Mouse (Mus musculus) MEL (cell line): Measurements from ENCODE around the gene Slc25a21. TPM values are rescaled to one million over a fixed set of nuclear protein-coding genes. Genes with fewer than 3 reads are reported as not detected.

Experiments used
- DNase-seq: peaks from one replicate; pipeline ENCODE4 v3.0.0; 2011; ENCODE audit warnings: low read depth, low spot score
- H3K27ac ChIP-seq: 2 replicates; pipeline ENCODE4 v1.5.1; 2012; ENCODE audit warnings: low read depth, mild to moderate bottlenecking, control low read depth, low read length, moderate library complexity; ENCODE audit not compliant: control insufficient read depth
- H3K27me3 ChIP-seq, 2 experiments: fragments of 150-350 bp in 1 of 2; sonication (generic) in 1 of 2; 2 replicates each; pipeline ENCODE4 v1.6.1; 2012; ENCODE audit warnings: low read length in 2 of 2, mild to moderate bottlenecking in 2 of 2, improper control_type of control experiment in 1 of 2, moderate library complexity in 1 of 2; ENCODE audit not compliant: insufficient read depth in 2 of 2, control insufficient read depth in 1 of 2
- H3K36me3 ChIP-seq, 2 experiments: 2 replicates each; pipeline ENCODE4 v1.6.1; 2012 to 2014; ENCODE audit warnings: low read length in 2 of 2, improper control_type of control experiment in 1 of 2, inconsistent platforms in 1 of 2, mild to moderate bottlenecking in 1 of 2; ENCODE audit not compliant: insufficient read depth in 2 of 2, control insufficient read depth in 1 of 2
- H3K4me1 ChIP-seq, 2 experiments: fragments of 150-350 bp in 1 of 2; sonication (generic) in 1 of 2; 2 replicates each; pipeline ENCODE4 v1.6.1; 2012; ENCODE audit warnings: low read length in 2 of 2, improper control_type of control experiment in 1 of 2, mild to moderate bottlenecking in 1 of 2; ENCODE audit not compliant: insufficient read depth in 2 of 2, control insufficient read depth in 1 of 2
- H3K4me3 ChIP-seq, 2 experiments: fragments of 150-350 bp in 1 of 2; sonication (generic) in 1 of 2; 2 replicates each; pipeline ENCODE4 v1.5.1; 2012; ENCODE audit warnings: low read depth in 2 of 2, low read length in 2 of 2, mild to moderate bottlenecking in 2 of 2, moderate library complexity in 2 of 2, control low read depth in 1 of 2, improper control_type of control experiment in 1 of 2; ENCODE audit not compliant: control insufficient read depth in 1 of 2, insufficient read depth in 1 of 2
- H3K79me2 ChIP-seq: 2 replicates; pipeline ENCODE4 v1.6.1; 2012; ENCODE audit warnings: mild to moderate bottlenecking, low read length, moderate library complexity; ENCODE audit not compliant: control insufficient read depth, poor library complexity, insufficient read depth
- H3K9ac ChIP-seq: 2 replicates; pipeline ENCODE4 v1.6.1; 2012; ENCODE audit warnings: low read depth, mild to moderate bottlenecking, control low read depth, low read length, moderate library complexity; ENCODE audit not compliant: control insufficient read depth, poor library complexity, severe bottlenecking
- H3K9me3 ChIP-seq: fragments of 150-350 bp; sonication (generic); replicated peaks from 2 replicates; pipeline ENCODE4 v1.6.1; 2012; ENCODE audit warnings: mild to moderate bottlenecking, low read length, improper control_type of control experiment, moderate library complexity; ENCODE audit not compliant: insufficient read depth
- BHLHE40 ChIP-seq: IDR thresholded peaks from 2 replicates; pipeline ENCODE4 v1.6.1; 2012; ENCODE audit warnings: low read depth, mild to moderate bottlenecking, inconsistent platforms, low read length, improper control_type of control experiment, borderline replicate concordance
- CHD2 ChIP-seq: IDR thresholded peaks from 2 replicates; pipeline ENCODE4 v1.6.1; 2011; ENCODE audit warnings: low read length, improper control_type of control experiment
- ETS1 ChIP-seq: IDR thresholded peaks from 2 replicates; pipeline ENCODE4 v1.6.1; 2012; ENCODE audit warnings: low read depth, mild to moderate bottlenecking, inconsistent platforms, low read length, improper control_type of control experiment, moderate library complexity
- MAX ChIP-seq: IDR thresholded peaks from 2 replicates; pipeline ENCODE4 v1.6.1; 2011; ENCODE audit warnings: low read length, improper control_type of control experiment
- MAZ ChIP-seq: IDR thresholded peaks from 2 replicates; pipeline ENCODE4 v1.6.1; 2012; ENCODE audit warnings: low read depth, mild to moderate bottlenecking, inconsistent platforms, low read length, improper control_type of control experiment
- MXI1 ChIP-seq: IDR thresholded peaks from 2 replicates; pipeline ENCODE4 v1.6.1; 2011; ENCODE audit warnings: mild to moderate bottlenecking, low read depth, low read length, improper control_type of control experiment
- MYC ChIP-seq: IDR thresholded peaks from 2 replicates; pipeline ENCODE4 v1.6.1; 2011; ENCODE audit warnings: low read depth, mild to moderate bottlenecking, low read length, improper control_type of control experiment, moderate library complexity
- NRF1 ChIP-seq: IDR thresholded peaks from 2 replicates; pipeline ENCODE4 v1.6.1; 2014; ENCODE audit warnings: low read depth, mild to moderate bottlenecking, inconsistent platforms, low read length, improper control_type of control experiment, moderate library complexity; ENCODE audit not compliant: poor library complexity, insufficient read depth, severe bottlenecking
- POLR2A ChIP-seq, 2 experiments: IDR thresholded peaks; 2 replicates each; pipeline ENCODE4 v1.6.1; 2011 to 2012; ENCODE audit warnings: low read length in 2 of 2, mild to moderate bottlenecking in 2 of 2, control low read depth in 1 of 2, improper control_type of control experiment in 1 of 2, low read depth in 1 of 2, moderate library complexity in 1 of 2; ENCODE audit not compliant: control insufficient read depth in 1 of 2, insufficient read depth in 1 of 2, poor library complexity in 1 of 2
- POLR2AphosphoS2 ChIP-seq: IDR thresholded peaks from 2 replicates; pipeline ENCODE4 v1.6.1; 2011; ENCODE audit warnings: low read length, improper control_type of control experiment
- POLR2AphosphoS5 ChIP-seq: IDR thresholded peaks from 2 replicates; pipeline ENCODE4 v1.6.1; 2012; ENCODE audit warnings: low read depth, borderline replicate concordance, mild to moderate bottlenecking, inconsistent platforms, low read length, moderate library complexity, mixed read lengths
- RAD21 ChIP-seq: IDR thresholded peaks from 2 replicates; pipeline ENCODE4 v1.6.1; 2011; ENCODE audit warnings: mild to moderate bottlenecking, low read depth, low read length, improper control_type of control experiment
- SIN3A ChIP-seq: IDR thresholded peaks from 2 replicates; pipeline ENCODE4 v1.6.1; 2012; ENCODE audit warnings: low read length, improper control_type of control experiment, inconsistent platforms
- SMC3 ChIP-seq: IDR thresholded peaks from 2 replicates; pipeline ENCODE4 v1.6.1; 2011; ENCODE audit warnings: low read depth, low read length, improper control_type of control experiment
- TAL1 ChIP-seq: IDR thresholded peaks from 2 replicates; pipeline ENCODE4 v1.6.1; 2012; ENCODE audit warnings: mild to moderate bottlenecking, inconsistent platforms, low read length, moderate library complexity, mixed read lengths
- TCF12 ChIP-seq: IDR thresholded peaks from 2 replicates; pipeline ENCODE4 v1.6.1; 2014; ENCODE audit warnings: low read depth, mild to moderate bottlenecking, inconsistent platforms, low read length, improper control_type of control experiment, moderate library complexity
- USF1 ChIP-seq: IDR thresholded peaks from 2 replicates; pipeline ENCODE4 v1.6.1; 2014; ENCODE audit warnings: low read depth, mild to moderate bottlenecking, inconsistent platforms, low read length, improper control_type of control experiment, moderate library complexity
- USF2 ChIP-seq, 2 experiments: IDR thresholded peaks; 2 replicates each; pipeline ENCODE4 v1.6.1; 2011 to 2012; ENCODE audit warnings: improper control_type of control experiment in 2 of 2, low read length in 2 of 2, borderline replicate concordance in 1 of 2, inconsistent platforms in 1 of 2, low read depth in 1 of 2, mild to moderate bottlenecking in 1 of 2; ENCODE audit not compliant: insufficient read depth in 1 of 2
- ZC3H11A ChIP-seq: IDR thresholded peaks from 2 replicates; pipeline ENCODE4 v1.6.1; 2012; ENCODE audit warnings: low read depth, mild to moderate bottlenecking, inconsistent platforms, low read length, improper control_type of control experiment
- ZNF384 ChIP-seq: IDR thresholded peaks from 2 replicates; pipeline ENCODE4 v1.6.1; 2012; ENCODE audit warnings: low read depth, mild to moderate bottlenecking, inconsistent platforms, low read length, improper control_type of control experiment
- polyA plus RNA-seq, 2 experiments: library from polyadenylated mRNA; stranded (reverse) in 1 of 2; unstranded in 1 of 2; fragments of >175 nt in 1 of 2; fragments of >200 nt in 1 of 2; gene quantifications; 2 replicates each; pipeline versions ENCODE4 v1.2.1 to v1.2.4; 2012; ENCODE audit warnings: low replicate concordance in 2 of 2, low read depth in 1 of 2; ENCODE audit not compliant: insufficient read length in 2 of 2, insufficient read depth in 1 of 2, missing spikeins in 1 of 2
- total RNA-seq: library from RNA; depleted of rRNA; stranded (reverse); fragments of 300-350 nt; gene quantifications from 2 replicates; pipeline ENCODE4 v1.2.3, GENCODE M21; 2012

The Slc25a21 gene
- total and polyA plus RNA-seq, 3 experiments = 14.7 to 18.3 TPM; not detected in 1

DNA sequence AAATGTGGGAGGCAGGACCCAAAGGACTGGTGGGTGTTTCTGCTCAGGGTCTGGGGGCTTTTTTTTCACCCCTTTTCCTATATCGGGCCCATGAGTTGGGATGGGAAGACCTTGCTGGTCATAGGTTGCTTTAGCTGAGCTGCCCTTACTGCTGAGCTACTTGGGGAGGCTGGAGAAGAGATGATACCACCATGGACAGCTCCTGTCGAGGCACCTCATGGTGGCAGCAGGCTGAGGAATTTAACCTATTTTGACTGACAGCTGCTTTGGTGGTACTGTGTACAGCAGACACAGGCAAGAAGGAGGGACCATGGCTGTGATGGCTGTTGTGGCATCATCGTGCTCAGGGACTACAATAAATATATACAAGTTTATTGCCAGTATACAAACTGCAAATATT is 256.4 kb downstream of the Slc25a21 start:
- H3K27ac ChIP-seq = no peak overlapping the region
- H3K36me3 ChIP-seq = peaks cover 0 to 2% of the 10 kb centered on the region in 2 experiments; a peak in 1 of 4 replicates
- 0 out of 2 replicates have a peak, but pooled peaks have one; percentile 22 for TF ChIP-seq SIN3A
- peak; percentile 38; the same call in 1 of the 2 replicates for TF ChIP-seq MXI1
- TF ChIP-seq POLR2A (IDR thresholded peaks at IDR 0.05; ENCODE audit: control insufficient read depth in 1 of 2, insufficient read depth in 1 of 2, low read depth in 1 of 2, low read length in 2 of 2, poor library complexity in 1 of 2) = no peak
- no peak for TF ChIP-seq ETS1
- TF ChIP-seq, all 39 proteins: peak for 2
- Histone ChIP-seq H3K27me3 (no peaks in the 10 kb centered on the region), H3K79me2 (no peaks in the 10 kb centered on the region), H3K4me1 (no peaks in the 10 kb centered on the region), H3K4me3 (no peak overlapping the region), H3K9me3 (no peaks in the 10 kb centered on the region), H3K9ac (no peak overlapping the region)
- peak; percentile 61 for DNase-seq

GRCm38 (mm10) chr12:56918145-56918544 is 279.1 kb downstream of the Slc25a21 start:
- Histone ChIP-seq H3K79me2 (no peaks in the 10 kb centered on the region), H3K9me3 (no peaks in the 10 kb centered on the region), H3K27ac (no peak overlapping the region), H3K27me3 (no peaks in the 10 kb centered on the region), H3K9ac (no peak overlapping the region), H3K36me3 (no peaks in the 10 kb centered on the region), H3K4me3 (no peak overlapping the region), H3K4me1 (no peaks in the 10 kb centered on the region)
- TF ChIP-seq MAZ (no peak), MAX (no peak), ZC3H11A (no peak)
- no peak for DNase-seq

DNA sequence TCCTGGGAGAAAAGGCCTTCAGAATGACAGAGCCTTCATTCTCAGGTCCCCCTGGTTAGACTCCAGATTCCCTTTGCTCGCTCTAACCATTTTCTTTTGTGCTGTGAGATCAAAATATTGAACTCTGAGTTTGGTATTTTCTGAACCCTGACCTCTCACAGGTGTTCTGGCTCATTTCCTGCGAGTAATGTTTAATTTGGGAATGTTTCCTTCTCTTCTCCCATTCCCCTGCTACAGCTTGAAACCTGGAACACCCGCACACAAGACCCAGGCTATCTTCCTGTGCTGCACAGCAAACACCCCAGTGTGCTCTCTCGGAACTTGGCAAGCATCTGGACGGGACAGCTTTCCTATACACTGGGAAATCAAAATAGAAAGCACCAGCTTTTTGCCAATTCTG is 290.8 kb downstream of the Slc25a21 start:
- Histone ChIP-seq H3K79me2 (no peaks in the 10 kb centered on the region), H3K9ac (no peak overlapping the region), H3K36me3 (no peaks in the 10 kb centered on the region), H3K4me3 (no peak overlapping the region), H3K9me3 (no peaks in the 10 kb centered on the region), H3K27ac (no peak overlapping the region), H3K27me3 (no peaks in the 10 kb centered on the region), H3K4me1 (no peaks in the 10 kb centered on the region)
- DNase-seq = no peak
- TF ChIP-seq RAD21 = no peak
- TF ChIP-seq USF1 = no peak
- TF ChIP-seq POLR2AphosphoS5 = no peak
- TF ChIP-seq POLR2AphosphoS2 = no peak
- TF ChIP-seq NRF1 = no peak
- TF ChIP-seq POLR2A (IDR thresholded peaks at IDR 0.05; ENCODE audit: control insufficient read depth in 1 of 2, insufficient read depth in 1 of 2, low read depth in 1 of 2, low read length in 2 of 2, poor library complexity in 1 of 2) = no peak
- TF ChIP-seq CHD2 = no peak
- no peak for TF ChIP-seq BHLHE40
- TF ChIP-seq ZNF384 = no peak
- TF ChIP-seq MAX = no peak
- TF ChIP-seq MYC = no peak
- no peak for TF ChIP-seq SMC3
- no peak for TF ChIP-seq USF2 (IDR thresholded peaks at IDR 0.05; ENCODE audit: borderline replicate concordance in 1 of 2, insufficient read depth in 1 of 2, low read depth in 1 of 2, low read length in 2 of 2)
- no peak for TF ChIP-seq MXI1
- no peak for TF ChIP-seq TCF12
- no peak for TF ChIP-seq MAZ
- TF ChIP-seq TAL1 = no peak
